In genomic region chr10:96738606-96739005, GRCm38 (mm10) we compare ENCODE assay signal across 28 mouse cellular contexts.
"Had no signal": no experiment of that assay in that cellular context is flagged by ENCODE, and none has a peak within 500 bp of the region (broad histone marks: within the 10 kb centered on the region; RNA-seq: fewer than 3 reads in every experiment).

No protein-coding gene starts in this region.

- H3K27ac ChIP-seq: embryonic facial prominence, embryonic 10.5 days; embryonic facial prominence, embryonic 12.5 days; embryonic facial prominence, embryonic 13.5 days; embryonic facial prominence, embryonic 15.5 days; forebrain, embryonic 10.5 days; forebrain, embryonic 12.5 days; forebrain, embryonic 13.5 days; forebrain, embryonic 15.5 days; gastrocnemius, adult 2 months; heart, adult 2 months had no signal

- ATAC-seq: forebrain, embryonic 13.5 days; forebrain, embryonic 14.5 days; forebrain, embryonic 15.5 days; forebrain, embryonic 16.5 days; forebrain, postnatal 0 days had no signal

- DNase-seq: cerebellum, adult 2 months; cerebellum, adult 8-10 months; cerebellum, adult 9-10 months; cerebellum, adult 9-11 months; cerebellum, postnatal 10 days; cerebellum, postnatal 14 days; cerebellum, postnatal 25 days; cerebellum, postnatal 36 days; embryo, embryonic 11 days; forebrain, postnatal 0 days; gastrocnemius, adult 2 months; gastrocnemius, postnatal 10 days; gastrocnemius, postnatal 14 days; gastrocnemius, postnatal 25 days; gastrocnemius, postnatal 36 days; heart, adult 18-20 months; heart, adult 2 months had no signal

- H3K36me3 ChIP-seq: embryonic facial prominence, embryonic 10.5 days; embryonic facial prominence, embryonic 12.5 days; embryonic facial prominence, embryonic 13.5 days; embryonic facial prominence, embryonic 15.5 days; forebrain, embryonic 10.5 days; forebrain, embryonic 12.5 days; forebrain, embryonic 15.5 days had no signal

- H3K9me3 ChIP-seq: embryonic facial prominence, embryonic 10.5 days; embryonic facial prominence, embryonic 12.5 days; embryonic facial prominence, embryonic 13.5 days; embryonic facial prominence, embryonic 15.5 days; forebrain, embryonic 10.5 days; forebrain, embryonic 12.5 days; forebrain, embryonic 13.5 days; forebrain, embryonic 15.5 days had no signal

- H3K4me1 ChIP-seq: embryonic facial prominence, embryonic 10.5 days; embryonic facial prominence, embryonic 12.5 days; embryonic facial prominence, embryonic 13.5 days; embryonic facial prominence, embryonic 15.5 days; forebrain, embryonic 10.5 days; forebrain, embryonic 12.5 days; forebrain, embryonic 13.5 days had no signal

- H3K4me3 ChIP-seq: embryonic facial prominence, embryonic 10.5 days; embryonic facial prominence, embryonic 12.5 days; embryonic facial prominence, embryonic 13.5 days; embryonic facial prominence, embryonic 15.5 days; erythroblast, embryonic 14.5 days; forebrain, embryonic 10.5 days; forebrain, embryonic 12.5 days; forebrain, embryonic 13.5 days; forebrain, embryonic 15.5 days; gastrocnemius, adult 2 months; heart, adult 2 months had no signal

- H3K4me2 ChIP-seq: embryonic facial prominence, embryonic 12.5 days; embryonic facial prominence, embryonic 13.5 days; embryonic facial prominence, embryonic 15.5 days; forebrain, embryonic 12.5 days; forebrain, embryonic 13.5 days; forebrain, embryonic 15.5 days had no signal

- H3K9ac ChIP-seq: embryonic facial prominence, embryonic 12.5 days; embryonic facial prominence, embryonic 13.5 days; embryonic facial prominence, embryonic 15.5 days; forebrain, embryonic 12.5 days; forebrain, embryonic 13.5 days; forebrain, embryonic 15.5 days; forebrain, postnatal 0 days had no signal

- H3K27me3 ChIP-seq: embryonic facial prominence, embryonic 12.5 days; embryonic facial prominence, embryonic 13.5 days; embryonic facial prominence, embryonic 15.5 days; forebrain, embryonic 12.5 days; forebrain, embryonic 13.5 days; forebrain, embryonic 15.5 days had no signal
